9 mouse cellular contexts compared by ENCODE assay signal in genomic region chr5:120631128-120631527, GRCm38 (mm10). TPM values are rescaled to one million over a fixed set of nuclear protein-coding genes. Genes with fewer than 3 reads are reported as not detected.
DNase-seq lines count a peak whose midpoint lies in the region; ATAC-seq and TF ChIP-seq lines count a peak whose summit lies in the region.
"Had no signal": no experiment of that assay in that cellular context is flagged by ENCODE, and none has a peak within 500 bp of the region (broad histone marks: within the 10 kb centered on the region; RNA-seq: fewer than 3 reads in every experiment).

No protein-coding gene starts in this region.

- no peak overlapping the region for H3K27ac ChIP-seq in neural tube, embryonic 11.5 days (ENCODE audit: low read depth, low read length)
- H3K27ac ChIP-seq in forebrain, embryonic 10.5 days: no peak overlapping the region
- H3K27ac ChIP-seq in intestine, postnatal 0 days (ENCODE audit: low read depth, low read length): no peak overlapping the region
- peak overlapping the region; percentile 73; the same call in 1 of the 2 replicates for H3K27ac ChIP-seq in thymus, adult 2 months (ENCODE audit: control insufficient read depth, insufficient read depth, low read length)
- no peak overlapping the region for H3K27ac ChIP-seq in layer of hippocampus, adult 2 months

- no peak for TF ChIP-seq CTCF in intestine, postnatal 0 days (IDR thresholded peaks at IDR 0.05; ENCODE audit: low read depth)
- TF ChIP-seq CTCF in thymus, adult 2 months (IDR thresholded peaks at IDR 0.05; ENCODE audit: borderline replicate concordance, control insufficient read depth, extremely low read depth, insufficient read depth, low read length, poor library complexity): no peak
- no peak for TF ChIP-seq CTCF in layer of hippocampus, adult 2 months (conservative IDR thresholded peaks at IDR 0.05)

- ATAC-seq in neural tube, embryonic 11.5 days (ENCODE audit: insufficient read depth, low FRiP score, low TSS enrichment): no peak
- no peak for ATAC-seq in intestine, postnatal 0 days
- no peak for ATAC-seq in megakaryocyte-erythroid progenitor cell, adult 5-6 weeks (replicated peaks; ENCODE audit: low FRiP score, low TSS enrichment, poor library complexity, severe bottlenecking)
- ATAC-seq: lung, postnatal 0 days had no signal

- peaks cover 3% of the 10 kb centered on the region; the same call in 1 of the 2 replicates for H3K4me1 ChIP-seq in neural tube, embryonic 11.5 days (ENCODE audit: control insufficient read depth, insufficient read depth, low read length)
- H3K4me1 ChIP-seq in forebrain, embryonic 10.5 days: peaks cover 16% of the 10 kb centered on the region
- no peaks in the 10 kb centered on the region for H3K4me1 ChIP-seq in intestine, postnatal 0 days (replicated peaks; ENCODE audit: control insufficient read depth, insufficient read depth, low read length)
- H3K4me1 ChIP-seq in thymus, adult 2 months (replicated peaks; ENCODE audit: control insufficient read depth, insufficient read depth, low read length): peaks cover 39% of the 10 kb centered on the region

- H3K9ac ChIP-seq in neural tube, embryonic 11.5 days (ENCODE audit: low read length): no peak overlapping the region
- H3K9ac ChIP-seq in intestine, postnatal 0 days (ENCODE audit: low read depth, low read length): peak overlapping the region; percentile 17; the same call in 1 of the 2 replicates

- peaks cover 2% of the 10 kb centered on the region for H3K36me3 ChIP-seq in neural tube, embryonic 11.5 days (ENCODE audit: control insufficient read depth, insufficient read depth, low read length)
- peaks cover 29% of the 10 kb centered on the region for H3K36me3 ChIP-seq in forebrain, embryonic 10.5 days (replicated peaks)
- H3K36me3 ChIP-seq in intestine, postnatal 0 days (ENCODE audit: control insufficient read depth, insufficient read depth): peaks cover 17% of the 10 kb centered on the region
- peaks cover 21% of the 10 kb centered on the region for H3K36me3 ChIP-seq in thymus, adult 2 months (ENCODE audit: control insufficient read depth, insufficient read depth, low read length)

- TF ChIP-seq POLR2A in thymus, adult 2 months (IDR thresholded peaks at IDR 0.05; ENCODE audit: control insufficient read depth, extremely low read depth, insufficient read depth, low read length, poor library complexity): peak; percentile 18; the same call in 1 of the 2 replicates

- peak overlapping the region; percentile 15; the same call in 1 of the 2 replicates for H3K4me2 ChIP-seq in neural tube, embryonic 11.5 days (ENCODE audit: low read depth)
- H3K4me2 ChIP-seq in intestine, postnatal 0 days (replicated peaks; ENCODE audit: low read depth): peak overlapping the region; percentile 32; the same call in 1 of the 2 replicates

- 9% methylated on average over 29 of the region's 29 CpGs for WGBS in neural tube, embryonic 11.5 days
- WGBS in forebrain, embryonic 10.5 days: 10% methylated on average over 29 of the region's 29 CpGs
- WGBS in intestine, postnatal 0 days: 8% methylated on average over 29 of the region's 29 CpGs
- 7% methylated on average over 29 of the region's 29 CpGs for whole genome bisulfite sequencing in thymus, adult 2 months

- no peak overlapping the region for H3K4me3 ChIP-seq in neural tube, embryonic 11.5 days (ENCODE audit: low read depth, low read length)
- H3K4me3 ChIP-seq in forebrain, embryonic 10.5 days: peak overlapping the region; percentile 37
- H3K4me3 ChIP-seq in intestine, postnatal 0 days (ENCODE audit: low read depth, low read length): peak overlapping the region; percentile 5; the same call in 1 of the 2 replicates
- H3K4me3 ChIP-seq in thymus, adult 2 months (ENCODE audit: control insufficient read depth, insufficient read depth, low read length): peak overlapping the region; percentile 27
- no peak overlapping the region; the same call in 1 of the 2 replicates for H3K4me3 ChIP-seq in layer of hippocampus, adult 2 months

- H3K9me3 ChIP-seq in neural tube, embryonic 11.5 days (ENCODE audit: control insufficient read depth, low read length): no peaks in the 10 kb centered on the region
- peaks cover 11% of the 10 kb centered on the region for H3K9me3 ChIP-seq in forebrain, embryonic 10.5 days
- H3K9me3 ChIP-seq in intestine, postnatal 0 days (ENCODE audit: control insufficient read depth): peaks cover 3% of the 10 kb centered on the region; the same call in 1 of the 2 replicates

- H3K27me3 ChIP-seq in neural tube, embryonic 11.5 days (ENCODE audit: control insufficient read depth, insufficient read depth, low read length): 0 out of 2 replicates have a peak, but pooled peaks cover 3% of the 10 kb centered on the region
- peaks cover 33% of the 10 kb centered on the region for H3K27me3 ChIP-seq in forebrain, embryonic 10.5 days (ENCODE audit: poor library complexity, severe bottlenecking)
- H3K27me3 ChIP-seq in intestine, postnatal 0 days (replicated peaks; ENCODE audit: control insufficient read depth, insufficient read depth, low read length): peaks cover 5% of the 10 kb centered on the region; the same call in 1 of the 2 replicates
- no peaks in the 10 kb centered on the region for H3K27me3 ChIP-seq in thymus, adult 2 months (ENCODE audit: control insufficient read depth, insufficient read depth, low read length)

- DNase-seq in neural tube, embryonic 11.5 days (ENCODE audit: low spot score): no peak
- no peak for DNase-seq in neural tube, embryonic 10.5 days (ENCODE audit: extremely low spot score, low spot score)
- no peak for DNase-seq in forebrain, embryonic 10.5 days (ENCODE audit: extremely low spot score, low spot score)
- peak; percentile 60 for DNase-seq in thymus, adult 2 months
- no peak for DNase-seq in gastrocnemius, postnatal 4 days (ENCODE audit: low spot score in 2 of 2)
- DNase-seq in layer of hippocampus, adult 2 months (ENCODE audit: low spot score in 2 of 2): no peak

RNA-seq across cellular contexts. Expression of gene Cfap73, which starts 2.9 kb away (rescaled TPM):
- polyA plus RNA-seq in neural tube, embryonic 11.5 days (2014; fragmentation: Nextera tagmentation; extraction: Ambion mirVana): not detected in 2 replicates
- polyA plus RNA-seq in forebrain, embryonic 10.5 days (2016; fragmentation: Nextera tagmentation; extraction: Ambion mirVana): not detected in 2 replicates
- polyA plus RNA-seq in intestine, postnatal 0 days (2015; fragmentation: Nextera tagmentation; extraction: Ambion mirVana): not detected in 2 replicates
- polyA plus RNA-seq in thymus, adult 2 months (2012; rRNA removed): 0.15 and 0.33 TPM in 2 replicates
- not detected for total RNA-seq in gastrocnemius, postnatal 4 days (2021)
- not detected in 2 replicates for total RNA-seq in megakaryocyte-erythroid progenitor cell, adult 5-6 weeks (2014; fragmentation: Nextera tagmentation)
- total RNA-seq in megakaryocyte-erythroid progenitor cell, adult 5-6 weeks (2017): not detected in 2 replicates
- total RNA-seq in layer of hippocampus, adult 2 months (2021): under 1 TPM in 1 of 2 experiments, not detected in 1; 0.39 TPM

RNA-seq across cellular contexts. Expression of gene Rasal1, which starts 17.5 kb away (rescaled TPM):
- polyA plus RNA-seq in neural tube, embryonic 11.5 days (2014; fragmentation: Nextera tagmentation; extraction: Ambion mirVana): 0.39 TPM in 1 of 2 replicates, not detected in the other
- polyA plus RNA-seq in forebrain, embryonic 10.5 days (2016; fragmentation: Nextera tagmentation; extraction: Ambion mirVana): 0.21 and 0.24 TPM in 2 replicates
- 3.0 and 5.1 TPM in 2 replicates for polyA plus RNA-seq in intestine, postnatal 0 days (2015; fragmentation: Nextera tagmentation; extraction: Ambion mirVana)
- polyA plus RNA-seq in thymus, adult 2 months (2012; rRNA removed): 27.7 and 28.0 TPM in 2 replicates
- total RNA-seq in gastrocnemius, postnatal 4 days (2021): not detected
- not detected in 2 replicates for total RNA-seq in megakaryocyte-erythroid progenitor cell, adult 5-6 weeks (2014; fragmentation: Nextera tagmentation)
- total RNA-seq in megakaryocyte-erythroid progenitor cell, adult 5-6 weeks (2017): not detected in 2 replicates
- 10 to 100 TPM; 91.9 to 96.6 TPM for total RNA-seq in layer of hippocampus, adult 2 months (2021)
- polyA plus RNA-seq: lung, postnatal 0 days had no signal

RNA-seq across cellular contexts. Expression of gene Ddx54, which starts 18.6 kb away (rescaled TPM):
- polyA plus RNA-seq in neural tube, embryonic 11.5 days (2014; fragmentation: Nextera tagmentation; extraction: Ambion mirVana): 42.0 and 42.6 TPM in 2 replicates
- polyA plus RNA-seq in forebrain, embryonic 10.5 days (2016; fragmentation: Nextera tagmentation; extraction: Ambion mirVana): 63.3 and 64.1 TPM in 2 replicates
- polyA plus RNA-seq in intestine, postnatal 0 days (2015; fragmentation: Nextera tagmentation; extraction: Ambion mirVana): 19.9 and 20.9 TPM in 2 replicates
- polyA plus RNA-seq in thymus, adult 2 months (2012; rRNA removed): 429 and 448 TPM in 2 replicates
- total RNA-seq in gastrocnemius, postnatal 4 days (2021): 10 to 100 TPM; 28.5 to 29.5 TPM
- total RNA-seq in megakaryocyte-erythroid progenitor cell, adult 5-6 weeks (2014; fragmentation: Nextera tagmentation): 28.3 and 41.7 TPM in 2 replicates
- 40.4 and 40.6 TPM in 2 replicates for total RNA-seq in megakaryocyte-erythroid progenitor cell, adult 5-6 weeks (2017)
- total RNA-seq in layer of hippocampus, adult 2 months (2021): 10 to 100 TPM; 36.8 to 37.2 TPM

RNA-seq across cellular contexts. Expression of gene Rita1, which starts 18.7 kb away (rescaled TPM):
- polyA plus RNA-seq in neural tube, embryonic 11.5 days (2014; fragmentation: Nextera tagmentation; extraction: Ambion mirVana): 12.3 and 13.2 TPM in 2 replicates
- 16.5 and 17.8 TPM in 2 replicates for polyA plus RNA-seq in forebrain, embryonic 10.5 days (2016; fragmentation: Nextera tagmentation; extraction: Ambion mirVana)
- polyA plus RNA-seq in intestine, postnatal 0 days (2015; fragmentation: Nextera tagmentation; extraction: Ambion mirVana): 6.1 and 7.5 TPM in 2 replicates
- polyA plus RNA-seq in thymus, adult 2 months (2012; rRNA removed): 18.8 and 20.6 TPM in 2 replicates
- total RNA-seq in gastrocnemius, postnatal 4 days (2021): 1 to 10 TPM; 6.1 to 7.2 TPM
- 9.9 and 11.8 TPM in 2 replicates for total RNA-seq in megakaryocyte-erythroid progenitor cell, adult 5-6 weeks (2014; fragmentation: Nextera tagmentation)
- 5.5 and 6.9 TPM in 2 replicates for total RNA-seq in megakaryocyte-erythroid progenitor cell, adult 5-6 weeks (2017)
- total RNA-seq in layer of hippocampus, adult 2 months (2021): 10 to 100 TPM; 23.7 to 28.0 TPM

RNA-seq across cellular contexts. Expression of gene Iqcd, which starts 42.3 kb away (rescaled TPM):
- 0.62 and 0.81 TPM in 2 replicates for polyA plus RNA-seq in neural tube, embryonic 11.5 days (2014; fragmentation: Nextera tagmentation; extraction: Ambion mirVana)
- polyA plus RNA-seq in forebrain, embryonic 10.5 days (2016; fragmentation: Nextera tagmentation; extraction: Ambion mirVana): 0.37 and 0.84 TPM in 2 replicates
- polyA plus RNA-seq in intestine, postnatal 0 days (2015; fragmentation: Nextera tagmentation; extraction: Ambion mirVana): 0.30 and 0.47 TPM in 2 replicates
- polyA plus RNA-seq in thymus, adult 2 months (2012; rRNA removed): 2.8 and 3.0 TPM in 2 replicates
- total RNA-seq in gastrocnemius, postnatal 4 days (2021): under 1 TPM; 0.16 to 0.37 TPM
- 6.4 and 9.0 TPM in 2 replicates for total RNA-seq in megakaryocyte-erythroid progenitor cell, adult 5-6 weeks (2014; fragmentation: Nextera tagmentation)
- total RNA-seq in megakaryocyte-erythroid progenitor cell, adult 5-6 weeks (2017): 6.3 and 7.9 TPM in 2 replicates
- 1 to 10 TPM in 1 of 2 experiments, under 1 TPM in 1; 1.00 to 1.2 TPM for total RNA-seq in layer of hippocampus, adult 2 months (2021)

Comparison
In these comparisons a context has a peak if more than half of its experiments do, and no peak if none do; other contexts are left out.
1. H3K4me3 ChIP-seq: peak in forebrain, embryonic 10.5 days (single experiment), intestine, postnatal 0 days (single experiment) and thymus, adult 2 months (single experiment); none in neural tube, embryonic 11.5 days (single experiment) and layer of hippocampus, adult 2 months (single experiment).